Mouse (Mus musculus) stomach, embryonic 16.5 days (tissue): Measurements from ENCODE around the gene Sh3rf3. TPM values are rescaled to one million over a fixed set of nuclear protein-coding genes. Genes with fewer than 3 reads are reported as not detected.

Experiments
- ATAC-seq: fragments of 200-750 bp; cut with Nextera tagmentation; 2 replicates; pipeline ENCODE4 v1.8.0; 2017; ENCODE audit warnings: moderate number of reproducible peaks, moderate TSS enrichment; ENCODE audit not compliant: insufficient read depth, low FRiP score
- H3K27ac ChIP-seq: fragments of 300-500 bp; sonication (generic); 2 replicates; pipeline ENCODE4 v1.5.1; 2014; ENCODE audit warnings: low read length
- H3K27me3 ChIP-seq: fragments of 300-500 bp; sonication (generic); 2 replicates; pipeline ENCODE4 v1.6.1; 2014; ENCODE audit warnings: low read length, control low read depth, mixed read lengths; ENCODE audit not compliant: control insufficient read depth, insufficient read depth
- H3K36me3 ChIP-seq: fragments of 300-500 bp; sonication (generic); 2 replicates; pipeline ENCODE4 v1.6.1; 2014; ENCODE audit warnings: low read length; ENCODE audit not compliant: control insufficient read depth, insufficient read depth
- H3K4me1 ChIP-seq: fragments of 300-500 bp; sonication (generic); 2 replicates; pipeline ENCODE4 v1.6.1; 2014; ENCODE audit warnings: low read length, control low read depth, mixed read lengths; ENCODE audit not compliant: control insufficient read depth, insufficient read depth
- H3K4me2 ChIP-seq: fragments of 300-500 bp; sonication (generic); 2 replicates; pipeline ENCODE4 v1.6.1; 2014; ENCODE audit warnings: low read depth, low read length, mixed read lengths
- H3K4me3 ChIP-seq: fragments of 300-500 bp; sonication (generic); replicated peaks from 2 replicates; pipeline ENCODE4 v1.5.1; 2014; ENCODE audit warnings: mild to moderate bottlenecking, low read length
- H3K9ac ChIP-seq: fragments of 300-500 bp; sonication (generic); 2 replicates; pipeline ENCODE4 v1.6.1; 2014; ENCODE audit warnings: low read length
- H3K9me3 ChIP-seq: fragments of 300-500 bp; sonication (generic); replicated peaks from 2 replicates; pipeline ENCODE4 v1.6.1; 2016; ENCODE audit warnings: low read length, control low read depth; ENCODE audit not compliant: control insufficient read depth
- WGBS: fragments of 180-500 bp; shearing (Covaris S2); extraction: QIAGEN DNeasy Blood & Tissue Kit; methylation state at CpG from one replicate; pipeline ENCODE4 v1.1.7; 2014; 5-methylcytosine and 5-hydroxymethylcytosine counted together
- polyA plus RNA-seq: library from polyadenylated mRNA; unstranded; fragments of >200 nt; fragmentation: Nextera tagmentation; extraction: Ambion mirVana; gene quantifications from 2 replicates; pipeline ENCODE4 v1.2.1, GENCODE M21; 2015

Gene Sh3rf3
- polyA plus RNA-seq, 1 experiment from 2014 or later: 0.79 TPM

DNA sequence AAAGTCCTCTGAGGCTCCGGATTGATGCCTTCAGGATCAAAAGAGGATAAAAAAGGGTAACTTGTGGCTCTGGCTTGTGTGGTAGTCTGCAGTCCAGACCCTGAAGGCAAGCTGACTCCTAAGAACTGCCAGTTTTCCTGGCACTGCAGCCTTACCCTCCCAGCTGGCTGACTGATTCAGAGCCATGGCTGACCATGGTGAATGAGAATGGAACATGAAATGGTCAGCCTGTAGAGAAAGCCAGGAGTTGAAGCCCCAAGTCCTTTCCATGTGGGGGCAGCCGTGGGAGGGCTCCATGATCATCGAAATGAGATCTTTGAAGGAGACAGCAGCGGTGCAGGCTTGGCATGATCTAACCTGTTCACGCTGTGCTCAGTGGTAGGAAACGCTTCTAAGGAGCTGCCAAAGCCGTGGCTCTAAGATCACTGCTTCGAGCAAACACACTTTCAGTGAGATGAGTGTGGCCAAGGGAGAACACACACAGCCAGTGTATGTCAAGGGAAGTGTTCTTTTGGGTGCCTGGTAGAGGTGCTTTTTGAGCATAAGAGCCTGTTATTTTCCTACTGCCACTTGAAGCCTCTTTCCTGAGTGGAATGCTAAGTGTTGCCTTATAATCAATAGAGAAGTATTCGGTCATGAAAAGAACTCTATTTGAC lies 168.6 kb downstream of the Sh3rf3 start:
- 84% methylated on average over 9 of the region's 9 CpGs for WGBS
- H3K9ac ChIP-seq: no peak overlapping the region
- no peaks in the 10 kb centered on the region for H3K36me3 ChIP-seq
- no peaks in the 10 kb centered on the region for H3K27me3 ChIP-seq
- H3K4me1 ChIP-seq: no peaks in the 10 kb centered on the region
- H3K9me3 ChIP-seq: no peaks in the 10 kb centered on the region
- H3K4me3 ChIP-seq: no peak overlapping the region
- ATAC-seq: no peak
- no peak overlapping the region for H3K27ac ChIP-seq
- H3K4me2 ChIP-seq: no peak overlapping the region

DNA sequence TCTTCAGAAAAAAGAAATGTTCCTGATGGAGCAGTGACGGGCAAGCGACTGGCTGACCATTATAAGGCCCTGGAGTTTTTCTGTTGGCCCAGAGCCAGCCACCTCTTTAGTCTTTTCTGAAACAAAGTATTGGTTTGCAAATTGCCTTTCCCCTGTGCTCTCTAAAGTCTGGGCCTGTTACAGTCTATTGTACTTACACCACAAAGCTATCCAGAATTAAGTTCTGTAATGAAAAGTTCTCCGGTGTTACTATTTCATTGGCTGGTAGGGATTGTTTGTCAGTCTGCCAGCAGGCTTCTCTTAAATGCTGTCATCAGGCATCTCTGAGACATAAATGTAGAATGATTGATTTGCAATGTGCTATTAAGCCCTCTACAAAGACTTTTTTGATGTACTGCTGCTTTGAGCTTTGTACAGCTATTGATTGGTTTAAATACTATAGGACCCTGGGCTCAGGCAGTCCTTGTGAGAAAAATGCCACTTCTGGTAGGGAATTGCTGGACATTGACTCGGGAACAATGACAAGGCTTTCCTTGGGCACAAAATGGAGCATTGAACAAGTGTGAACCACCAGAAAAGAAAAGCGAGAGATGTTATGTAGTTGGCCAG lies 169.5 kb downstream of the Sh3rf3 start:
- Histone ChIP-seq H3K4me1 (no peaks in the 10 kb centered on the region), H3K27ac (no peak overlapping the region), H3K27me3 (no peaks in the 10 kb centered on the region), H3K9ac (no peak overlapping the region), H3K36me3 (no peaks in the 10 kb centered on the region), H3K4me3 (no peak overlapping the region), H3K4me2 (no peak overlapping the region), H3K9me3 (no peaks in the 10 kb centered on the region)
- ATAC-seq: no peak
- WGBS: 64% methylated on average over 5 of the region's 5 CpGs

DNA sequence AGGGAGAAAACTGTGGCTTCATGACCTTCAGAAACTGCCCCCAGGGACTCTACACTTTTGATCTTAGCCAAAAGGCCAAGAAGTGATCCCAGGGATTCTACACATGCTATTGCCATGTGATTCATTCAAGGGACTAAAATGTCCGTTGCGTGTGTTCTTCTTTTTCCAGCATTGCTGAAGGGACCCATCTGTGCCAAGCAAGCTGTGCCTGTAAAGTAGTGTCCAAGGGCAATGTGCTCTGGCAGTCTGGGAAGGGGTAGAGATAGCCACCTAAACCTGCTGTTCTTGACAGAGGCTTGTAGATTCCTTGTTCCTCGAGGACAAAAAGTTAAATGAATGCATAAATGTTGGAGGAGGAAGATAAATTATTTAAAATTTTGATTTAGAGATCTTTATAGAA lies 178.5 kb downstream of the Sh3rf3 start:
- 80% methylated on average over 3 of the region's 3 CpGs for whole genome bisulfite sequencing
- no peaks in the 10 kb centered on the region for H3K4me1 ChIP-seq
- H3K27ac ChIP-seq: no peak overlapping the region
- no peak overlapping the region for H3K4me3 ChIP-seq
- H3K36me3 ChIP-seq: no peaks in the 10 kb centered on the region
- H3K9me3 ChIP-seq: no peaks in the 10 kb centered on the region
- no peaks in the 10 kb centered on the region for H3K27me3 ChIP-seq
- no peak for ATAC-seq
- no peak overlapping the region for H3K4me2 ChIP-seq
- H3K9ac ChIP-seq: no peak overlapping the region

DNA sequence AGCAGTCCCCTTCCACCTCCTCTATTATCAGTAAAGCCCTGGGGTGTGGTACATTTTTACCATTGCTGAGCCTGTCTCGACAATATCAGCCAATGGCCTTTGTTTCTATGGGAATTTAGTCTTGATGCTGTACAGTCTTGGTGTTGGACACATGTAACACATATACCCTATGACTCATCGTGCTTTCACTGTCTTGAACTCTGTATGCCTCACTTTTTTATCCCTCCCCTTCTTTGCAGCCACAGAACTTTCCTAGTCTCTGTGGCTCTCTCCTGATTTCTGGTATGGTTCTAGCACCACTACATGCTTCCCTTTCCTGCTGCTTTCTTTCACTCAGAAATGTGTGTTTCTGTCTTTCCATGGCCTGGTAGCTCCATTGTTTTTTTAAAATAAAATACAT lies 181.6 kb downstream of the Sh3rf3 start:
- H3K9ac ChIP-seq: no peak overlapping the region

DNA sequence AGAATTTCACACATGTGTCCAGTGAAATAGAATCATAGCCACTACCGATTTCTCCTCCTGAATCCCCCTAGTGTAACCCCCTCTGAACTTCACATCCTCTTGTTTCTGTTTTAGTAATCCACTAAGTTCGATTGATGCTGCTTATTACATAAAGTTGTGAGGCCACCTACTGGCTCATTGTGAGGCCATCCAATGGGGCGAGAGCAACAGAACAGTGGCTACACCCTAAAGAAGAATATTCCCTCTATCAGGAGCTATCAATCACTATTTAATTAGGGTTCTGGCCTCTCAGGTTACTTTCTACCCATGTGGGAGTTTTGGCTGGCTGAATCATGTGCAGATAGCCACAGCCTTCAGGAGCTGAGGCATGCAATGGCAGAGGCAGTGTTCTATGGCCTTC lies 182.0 kb downstream of the Sh3rf3 start:
- H3K36me3 ChIP-seq: no peaks in the 10 kb centered on the region
- H3K4me1 ChIP-seq: no peaks in the 10 kb centered on the region
- H3K27me3 ChIP-seq: no peaks in the 10 kb centered on the region
- 58% methylated on average over 3 of the region's 3 CpGs for WGBS
- H3K4me2 ChIP-seq: no peak overlapping the region
- no peak for ATAC-seq
- H3K27ac ChIP-seq: no peak overlapping the region
- H3K9me3 ChIP-seq: no peaks in the 10 kb centered on the region
- no peak overlapping the region for H3K9ac ChIP-seq
- no peak overlapping the region for H3K4me3 ChIP-seq

More for the DNA sequence above, 181.6 kb downstream of the Sh3rf3 start:
- WGBS: 70% methylated on average over 2 of the region's 2 CpGs
- no peak for ATAC-seq
- H3K36me3 ChIP-seq: no peaks in the 10 kb centered on the region
- no peak overlapping the region for H3K4me3 ChIP-seq
- H3K4me2 ChIP-seq: no peak overlapping the region
- no peaks in the 10 kb centered on the region for H3K27me3 ChIP-seq
- no peak overlapping the region for H3K27ac ChIP-seq
- no peaks in the 10 kb centered on the region for H3K9me3 ChIP-seq
- H3K4me1 ChIP-seq: no peaks in the 10 kb centered on the region

DNA sequence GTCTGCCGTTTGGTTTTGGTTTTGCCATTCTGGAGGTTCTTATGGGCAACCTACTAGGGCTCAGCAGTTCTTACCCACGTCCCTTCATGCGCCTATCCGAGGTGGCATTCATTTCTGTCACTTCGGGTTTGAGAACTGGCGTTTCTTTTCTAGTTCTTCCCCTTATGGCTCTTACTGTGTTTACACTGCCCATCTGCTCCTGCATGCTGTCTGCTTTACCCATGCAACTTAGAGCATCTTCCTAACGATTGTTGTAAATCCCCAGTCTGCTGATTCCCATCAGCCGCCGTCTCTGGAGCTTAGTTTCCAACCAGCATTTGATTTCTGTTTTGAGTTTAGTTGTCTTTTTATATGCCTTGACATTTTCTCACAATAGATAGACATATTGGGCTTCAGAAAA lies 189.2 kb downstream of the Sh3rf3 start:
- no peak for ATAC-seq
- Histone ChIP-seq H3K9me3 (no peaks in the 10 kb centered on the region), H3K36me3 (no peaks in the 10 kb centered on the region), H3K27ac (no peak overlapping the region), H3K9ac (no peak overlapping the region), H3K4me3 (no peak overlapping the region), H3K4me2 (no peak overlapping the region), H3K4me1 (no peaks in the 10 kb centered on the region), H3K27me3 (no peaks in the 10 kb centered on the region)
- 79% methylated on average over 9 of the region's 9 CpGs for WGBS

DNA sequence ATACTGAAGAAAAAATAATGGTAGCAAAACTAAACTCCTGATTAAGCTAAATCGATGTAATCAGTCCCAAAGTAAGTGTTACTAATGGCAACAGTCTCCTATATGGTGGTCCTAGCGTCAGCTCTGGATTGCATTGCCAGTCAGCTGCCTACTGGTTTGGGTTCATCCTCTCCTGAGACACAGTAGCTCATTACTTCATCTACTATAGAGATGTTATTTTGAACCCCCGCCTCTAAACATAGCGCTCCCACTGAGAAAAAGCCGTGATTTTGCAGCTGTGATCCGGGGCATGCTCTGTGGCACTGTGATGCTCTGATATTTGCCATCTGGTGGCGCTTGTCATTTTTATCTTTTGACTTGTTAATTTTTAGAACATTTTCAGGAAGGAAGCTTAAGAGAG lies 198.3 kb downstream of the Sh3rf3 start:
- Histone ChIP-seq H3K36me3 (no peaks in the 10 kb centered on the region), H3K4me3 (no peak overlapping the region), H3K9ac (no peak overlapping the region), H3K27ac (no peak overlapping the region), H3K27me3 (no peaks in the 10 kb centered on the region), H3K4me2 (no peak overlapping the region), H3K9me3 (no peaks in the 10 kb centered on the region), H3K4me1 (no peaks in the 10 kb centered on the region)
- 84% methylated on average over 7 of the region's 7 CpGs for WGBS
- no peak for ATAC-seq

DNA sequence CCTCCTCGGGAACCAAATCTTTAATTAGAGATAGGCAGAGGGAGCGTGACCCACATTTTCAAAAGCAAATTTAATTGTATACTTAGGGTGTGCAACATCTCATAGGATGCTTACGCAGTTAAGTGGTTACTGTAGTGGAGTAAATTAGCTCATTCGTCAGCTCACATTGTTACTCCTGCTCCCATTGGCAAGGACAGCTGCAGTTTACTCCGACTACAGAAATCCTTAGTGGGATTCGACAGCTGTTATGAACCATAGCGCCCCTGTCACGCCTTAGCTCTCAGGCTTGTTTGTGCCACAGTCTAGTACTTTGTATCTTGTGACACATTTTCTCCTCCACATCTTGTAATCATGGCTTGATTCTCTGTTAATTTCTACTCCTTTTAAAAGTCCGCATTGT lies 200.5 kb downstream of the Sh3rf3 start:
- no peak overlapping the region for H3K9ac ChIP-seq
- H3K27me3 ChIP-seq: no peaks in the 10 kb centered on the region
- ATAC-seq: no peak
- H3K36me3 ChIP-seq: no peaks in the 10 kb centered on the region
- no peak overlapping the region for H3K4me3 ChIP-seq
- WGBS: 76% methylated on average over 9 of the region's 9 CpGs
- H3K4me1 ChIP-seq: no peaks in the 10 kb centered on the region
- no peaks in the 10 kb centered on the region for H3K9me3 ChIP-seq
- no peak overlapping the region for H3K27ac ChIP-seq
- no peak overlapping the region for H3K4me2 ChIP-seq

DNA sequence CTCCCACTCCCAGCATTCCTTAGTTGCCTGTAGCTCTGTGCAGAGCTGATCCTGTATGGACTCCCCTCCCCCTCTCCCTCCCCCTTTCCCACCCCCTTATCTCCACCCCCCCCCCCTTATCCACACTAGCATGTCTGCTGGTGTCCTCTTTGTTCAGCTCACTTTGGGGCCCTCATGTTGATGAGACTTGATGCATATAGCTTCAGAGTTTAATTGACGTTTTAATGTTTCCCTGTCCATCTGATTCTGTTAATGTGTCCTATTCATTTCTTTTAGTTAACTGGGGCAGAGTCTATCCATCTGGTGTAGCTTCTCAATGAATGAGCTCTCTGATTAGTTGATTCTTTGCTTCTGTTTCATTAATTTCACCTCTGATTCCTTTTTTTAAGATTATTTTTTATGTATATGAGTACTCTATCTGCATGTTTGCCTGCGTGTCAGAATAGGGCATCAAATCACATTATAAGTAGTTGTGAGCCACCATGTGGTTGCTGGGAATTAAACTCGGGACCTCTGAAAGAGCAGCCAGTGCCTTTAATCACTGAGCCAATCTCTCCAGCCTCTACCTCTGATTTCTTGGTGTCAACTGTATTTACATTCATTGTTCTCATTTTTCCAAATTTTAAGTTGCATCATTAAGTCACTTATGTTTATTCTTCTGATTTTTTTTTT lies 206.3 kb downstream of the Sh3rf3 start:
- 58% methylated on average over 3 of the region's 3 CpGs for WGBS
- ATAC-seq: no peak

More for the DNA sequence above, 206.3 kb downstream of the Sh3rf3 start:
- H3K4me1 ChIP-seq: no peaks in the 10 kb centered on the region
- no peaks in the 10 kb centered on the region for H3K27me3 ChIP-seq
- H3K4me2 ChIP-seq: no peak overlapping the region
- H3K36me3 ChIP-seq: no peaks in the 10 kb centered on the region
- no peak overlapping the region for H3K4me3 ChIP-seq
- H3K27ac ChIP-seq: no peak overlapping the region
- no peak overlapping the region for H3K9ac ChIP-seq
- H3K9me3 ChIP-seq: no peaks in the 10 kb centered on the region
